Comparison of ENCODE assay signal across 18 mouse cellular contexts in genomic region chr9:68718427-68718826, GRCm38 (mm10).
"Had no signal": no experiment of that assay in that cellular context is flagged by ENCODE, and none has a peak within 500 bp of the region (broad histone marks: within the 10 kb centered on the region; RNA-seq: fewer than 3 reads in every experiment).

No protein-coding gene starts in this region.

- H3K4me2 ChIP-seq: lung, embryonic 14.5 days; neural tube, embryonic 12.5 days; neural tube, embryonic 15.5 days had no signal

- H3K27ac ChIP-seq: liver, embryonic 14.5 days; midbrain, embryonic 10.5 days; neural tube, embryonic 12.5 days; neural tube, embryonic 15.5 days had no signal

- ATAC-seq: midbrain, embryonic 16.5 days had no signal

- H3K9me3 ChIP-seq: midbrain, embryonic 10.5 days; neural tube, embryonic 12.5 days; neural tube, embryonic 15.5 days had no signal

- DNase-seq: lung, adult 18-20 months; lung, embryonic 14.5 days; lung, postnatal 10 days; lung, postnatal 4 days; midbrain, embryonic 14.5 days; retina, postnatal 1 day; right cerebral cortex, postnatal 14 days; right cerebral cortex, postnatal 4 days; spleen, adult 18-20 months; thymus, adult 18-20 months; thymus, postnatal 14 days; thymus, postnatal 36 days had no signal

- H3K36me3 ChIP-seq: midbrain, embryonic 10.5 days; neural tube, embryonic 12.5 days; neural tube, embryonic 15.5 days had no signal

- H3K4me1 ChIP-seq: midbrain, embryonic 10.5 days; neural tube, embryonic 12.5 days had no signal

- H3K9ac ChIP-seq: liver, embryonic 14.5 days; lung, embryonic 14.5 days; neural tube, embryonic 12.5 days; neural tube, embryonic 15.5 days had no signal

- H3K4me3 ChIP-seq: midbrain, embryonic 10.5 days; myocyte; neural tube, embryonic 12.5 days; neural tube, embryonic 15.5 days had no signal

- H3K27me3 ChIP-seq: neural tube, embryonic 12.5 days; neural tube, embryonic 15.5 days had no signal
